Mouse (Mus musculus) megakaryocyte, adult 5-6 weeks (primary cell): Measurements from ENCODE around the gene Mrgpra1. TPM values are rescaled to one million over a fixed set of nuclear protein-coding genes. Genes with fewer than 3 reads are reported as not detected.
"Not testable (repeated sequence)": the region's sequence is repeated elsewhere in the genome, so short reads cannot be mapped to it uniquely, and the experiment has no call there.

Experiments used
- ATAC-seq: 2 replicates; pipeline ENCODE4 v1.8.0; 2016; ENCODE audit warnings: mild to moderate bottlenecking, inconsistent platforms; ENCODE audit not compliant: poor library complexity, severe bottlenecking
- total RNA-seq, 2 experiments: library from RNA; stranded (forward) in 1 of 2; stranded (reverse) in 1 of 2; fragments of 153-499, 151-499 nt in 1 of 2; fragments of 221-1000, 200-1000 nt in 1 of 2; gene quantifications; 2 replicates each; pipeline versions ENCODE4 v1.2.3 to v1.2.4; 2015 to 2017

Gene Mrgpra1
- total RNA-seq (2015), result not detected in 2 replicates
- total RNA-seq (2017), result not detected in 2 replicates

GRCm38 (mm10) chr7:47354140-47354539 is at the start of gene Mrgpra1:
Gene Mrgpra1, minus strand, starts transcription at chr7:47354240.
- ATAC-seq, result no peak

GRCm38 (mm10) chr7:47401125-47401524 is 47.1 kb upstream of the Mrgpra1 start:
- ATAC-seq, result no peak

GRCm38 (mm10) chr7:47348421-47348820 is 5.6 kb downstream of the Mrgpra1 start:
- ATAC-seq, result peak; percentile 88

- ATAC-seq, result peak; percentile 65
These were observed 8.0 kb downstream of the Mrgpra1 start for GRCm38 (mm10) chr7:47345905-47346478.

- ATAC-seq, result peak; percentile 51
These were observed 12.2 kb downstream of the Mrgpra1 start for GRCm38 (mm10) chr7:47341887-47342286.

- not testable (repeated sequence) for ATAC-seq
These were observed 12.7 kb downstream of the Mrgpra1 start for GRCm38 (mm10) chr7:47341389-47341788.

- ATAC-seq, result no peak
These were observed 35.7 kb downstream of the Mrgpra1 start for GRCm38 (mm10) chr7:47318299-47318698.

- peak; percentile 57; the same call in 1 of the 2 replicates for ATAC-seq
These were observed 41.8 kb downstream of the Mrgpra1 start for GRCm38 (mm10) chr7:47312289-47312688.

GRCm38 (mm10) chr7:47309855-47310254 is 44.2 kb downstream of the Mrgpra1 start:
- no peak for ATAC-seq

GRCm38 (mm10) chr7:47304661-47305060 is 49.4 kb downstream of the Mrgpra1 start:
- ATAC-seq, result not testable (repeated sequence)

GRCm38 (mm10) chr7:47299612-47300011 is 54.4 kb downstream of the Mrgpra1 start:
- not testable (repeated sequence) for ATAC-seq

Other genes starting within 250 kb of the Mrgpra1 start
- not detected in 2 replicates for gene Ptpn5, start 220.6 kb downstream of the Mrgpra1 start, total RNA-seq (2015)
- not detected in 2 replicates for gene Ptpn5, start 220.6 kb downstream of the Mrgpra1 start, total RNA-seq (2017)
- gene Mrgpra6, start 149.3 kb downstream of the Mrgpra1 start, total RNA-seq (2015), result not detected in 2 replicates
- 0.81 TPM in 1 of 2 replicates, not detected in the other for gene Mrgpra6, start 149.3 kb downstream of the Mrgpra1 start, total RNA-seq (2017)
- gene Mrgpra9, start 101.4 kb downstream of the Mrgpra1 start, total RNA-seq (2015), result not detected in 2 replicates
- gene Mrgpra9, start 101.4 kb downstream of the Mrgpra1 start, total RNA-seq (2017), result not detected in 2 replicates
- 12.7 and 21.4 TPM in 2 replicates for gene Mrgpra2a, start 97.9 kb upstream of the Mrgpra1 start, total RNA-seq (2015)
- gene Mrgpra2a, start 97.9 kb upstream of the Mrgpra1 start, total RNA-seq (2017), result 2.0 TPM in 1 of 2 replicates, not detected in the other
- 94.4 and 106 TPM in 2 replicates for gene Mrgpra2b, start 174.6 kb upstream of the Mrgpra1 start, total RNA-seq (2015)
- 28.8 and 36.2 TPM in 2 replicates for gene Mrgpra2b, start 174.6 kb upstream of the Mrgpra1 start, total RNA-seq (2017)
- gene Mrgpra3, start 247.1 kb upstream of the Mrgpra1 start, total RNA-seq (2015), result not detected in 2 replicates
- not detected in 2 replicates for gene Mrgpra3, start 247.1 kb upstream of the Mrgpra1 start, total RNA-seq (2017)